Mouse (Mus musculus) hindbrain, embryonic 11.5 days (tissue): Measurements from ENCODE around the gene Tie1. TPM values are rescaled to one million over a fixed set of nuclear protein-coding genes. Genes with fewer than 3 reads are reported as not detected.

Experiments used
- ATAC-seq: fragments of 200-750 bp; cut with Nextera tagmentation; 2 replicates; pipeline ENCODE4 v1.8.0; 2017; ENCODE audit warnings: mild to moderate bottlenecking, moderate TSS enrichment, moderate library complexity; ENCODE audit not compliant: low FRiP score
- DNase-seq: peaks from one replicate; pipeline ENCODE4 v3.0.0-alpha.2; 2015; ENCODE audit warnings: low spot score
- H3K27ac ChIP-seq: fragments of 300-500 bp; sonication (generic); 2 replicates; pipeline ENCODE4 v1.5.1; 2014; ENCODE audit warnings: mild to moderate bottlenecking, low read depth, low read length
- H3K27me3 ChIP-seq: fragments of 300-500 bp; sonication (generic); 2 replicates; pipeline ENCODE4 v1.6.1; 2014; ENCODE audit warnings: mild to moderate bottlenecking, low read length, moderate library complexity, mixed read lengths; ENCODE audit not compliant: control insufficient read depth, insufficient read depth
- H3K36me3 ChIP-seq: fragments of 300-500 bp; sonication (generic); 2 replicates; pipeline ENCODE4 v1.6.1; 2014; ENCODE audit warnings: mild to moderate bottlenecking, low read length, moderate library complexity, mixed read lengths; ENCODE audit not compliant: control insufficient read depth, insufficient read depth
- H3K4me1 ChIP-seq: fragments of 300-500 bp; sonication (generic); replicated peaks from 2 replicates; pipeline ENCODE4 v1.6.1; 2014; ENCODE audit warnings: low read length, mixed read lengths; ENCODE audit not compliant: control insufficient read depth, insufficient read depth
- H3K4me2 ChIP-seq: fragments of 300-500 bp; sonication (generic); replicated peaks from 2 replicates; pipeline ENCODE4 v1.6.1; 2014; ENCODE audit warnings: mild to moderate bottlenecking, low read depth, low read length
- H3K4me3 ChIP-seq: fragments of 300-500 bp; sonication (generic); 2 replicates; pipeline ENCODE4 v1.5.1; 2014; ENCODE audit warnings: low read depth, low read length
- H3K9ac ChIP-seq: fragments of 300-500 bp; sonication (generic); 2 replicates; pipeline ENCODE4 v1.6.1; 2014; ENCODE audit warnings: low read depth, low read length
- H3K9me3 ChIP-seq: fragments of 300-500 bp; sonication (generic); 2 replicates; pipeline ENCODE4 v1.6.1; 2016; ENCODE audit warnings: low read length; ENCODE audit not compliant: control insufficient read depth
- WGBS: fragments of 180-500 bp; shearing (Covaris S2); extraction: QIAGEN DNeasy Blood & Tissue Kit; methylation state at CpG from one replicate; pipeline ENCODE4 v1.1.7; 2014; 5-methylcytosine and 5-hydroxymethylcytosine counted together
- polyA plus RNA-seq: library from polyadenylated mRNA; unstranded; fragments of >200 nt; fragmentation: Nextera tagmentation; extraction: Ambion mirVana; gene quantifications from 2 replicates; pipeline ENCODE4 v1.2.1, GENCODE M21; 2014

Gene Tie1
- polyA plus RNA-seq, 1 experiment from 2014 or later = 12.2 TPM

GRCm38 (mm10) chr4:118500792-118501191 is 10.9 kb upstream of the Tie1 start:
- DNase-seq (no peak), ATAC-seq (no peak)
- Histone ChIP-seq H3K9ac (no peak overlapping the region), H3K9me3 (no peaks in the 10 kb centered on the region), H3K4me3 (no peak overlapping the region), H3K27ac (no peak overlapping the region), H3K4me2 (no peak overlapping the region), H3K4me1 (no peaks in the 10 kb centered on the region), H3K36me3 (no peaks in the 10 kb centered on the region), H3K27me3 (no peaks in the 10 kb centered on the region)
- 74% methylated on average over 9 of the region's 9 CpGs for WGBS

DNA sequence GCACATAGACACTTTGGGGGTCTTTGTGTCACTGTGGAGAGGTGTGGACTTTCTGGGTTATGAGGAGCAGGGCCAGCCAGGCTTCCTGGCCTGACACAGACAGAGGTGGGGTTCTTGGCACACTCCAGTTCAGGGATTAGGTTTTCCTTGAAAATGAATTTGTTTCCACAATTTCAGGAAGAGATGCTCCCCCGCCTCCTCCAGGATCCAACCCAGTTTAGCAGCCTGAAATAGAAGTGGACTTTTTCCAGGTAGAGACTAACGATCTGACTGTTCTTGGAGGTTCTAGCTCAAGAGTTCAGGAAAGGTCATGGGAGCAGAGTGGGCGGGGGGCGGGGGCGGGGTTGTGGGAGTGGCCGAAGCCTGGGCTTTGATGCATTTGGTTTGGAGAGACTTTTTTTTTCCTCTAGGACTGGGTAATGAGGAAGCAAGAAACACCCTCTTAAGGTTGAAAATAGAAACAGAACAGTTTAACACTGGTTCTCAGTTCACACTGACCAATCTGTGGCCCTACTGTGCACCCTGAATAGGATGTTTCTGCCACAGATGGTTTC is 10.4 kb upstream of the Tie1 start:
- no peak for ATAC-seq
- no peaks in the 10 kb centered on the region for H3K9me3 ChIP-seq
- no peak overlapping the region for H3K9ac ChIP-seq
- no peak overlapping the region for H3K4me3 ChIP-seq
- no peaks in the 10 kb centered on the region for H3K27me3 ChIP-seq
- WGBS = 52% methylated on average over 6 of the region's 6 CpGs
- H3K36me3 ChIP-seq = no peaks in the 10 kb centered on the region
- H3K27ac ChIP-seq = no peak overlapping the region
- H3K4me1 ChIP-seq = no peaks in the 10 kb centered on the region
- no peak for DNase-seq
- no peak overlapping the region for H3K4me2 ChIP-seq

- WGBS = 94% methylated on average over 10 of the region's 10 CpGs
- H3K4me1 ChIP-seq = no peaks in the 10 kb centered on the region
- no peaks in the 10 kb centered on the region for H3K36me3 ChIP-seq
- ATAC-seq (no peak), DNase-seq (no peak)
- H3K27me3 ChIP-seq = no peaks in the 10 kb centered on the region
- no peak overlapping the region for H3K4me2 ChIP-seq
- no peak overlapping the region for H3K27ac ChIP-seq
- no peak overlapping the region for H3K4me3 ChIP-seq
- no peak overlapping the region for H3K9ac ChIP-seq
- no peaks in the 10 kb centered on the region for H3K9me3 ChIP-seq
Observed at GRCm38 (mm10) chr4:118490461-118490860, 600 bp upstream of the Tie1 start.

- ATAC-seq = peak; percentile 45; the same call in 1 of the 2 replicates
- WGBS = 38% methylated on average over 15 of the region's 15 CpGs
- no peaks in the 10 kb centered on the region for H3K36me3 ChIP-seq
- peak; percentile 50 for DNase-seq
- no peak overlapping the region for H3K4me2 ChIP-seq
- H3K4me3 ChIP-seq = no peak overlapping the region
- no peak overlapping the region for H3K9ac ChIP-seq
- no peak overlapping the region for H3K27ac ChIP-seq
- H3K9me3 ChIP-seq = no peaks in the 10 kb centered on the region
- peaks cover 4% of the 10 kb centered on the region; the same call in 1 of the 2 replicates for H3K4me1 ChIP-seq
- no peaks in the 10 kb centered on the region for H3K27me3 ChIP-seq
Observed at GRCm38 (mm10) chr4:118476773-118477530, 12.9 kb downstream of the Tie1 start.

GRCm38 (mm10) chr4:118472687-118473086 is 17.2 kb downstream of the Tie1 start:
- ATAC-seq (no peak), DNase-seq (no peak)
- Histone ChIP-seq H3K9ac (no peak overlapping the region), H3K27ac (no peak overlapping the region), H3K36me3 (no peaks in the 10 kb centered on the region), H3K4me1 (peaks cover 4% of the 10 kb centered on the region; the same call in 1 of the 2 replicates), H3K4me2 (no peak overlapping the region), H3K4me3 (no peak overlapping the region), H3K9me3 (no peaks in the 10 kb centered on the region), H3K27me3 (no peaks in the 10 kb centered on the region)
- WGBS = 85% methylated on average over 11 of the region's 11 CpGs

DNA sequence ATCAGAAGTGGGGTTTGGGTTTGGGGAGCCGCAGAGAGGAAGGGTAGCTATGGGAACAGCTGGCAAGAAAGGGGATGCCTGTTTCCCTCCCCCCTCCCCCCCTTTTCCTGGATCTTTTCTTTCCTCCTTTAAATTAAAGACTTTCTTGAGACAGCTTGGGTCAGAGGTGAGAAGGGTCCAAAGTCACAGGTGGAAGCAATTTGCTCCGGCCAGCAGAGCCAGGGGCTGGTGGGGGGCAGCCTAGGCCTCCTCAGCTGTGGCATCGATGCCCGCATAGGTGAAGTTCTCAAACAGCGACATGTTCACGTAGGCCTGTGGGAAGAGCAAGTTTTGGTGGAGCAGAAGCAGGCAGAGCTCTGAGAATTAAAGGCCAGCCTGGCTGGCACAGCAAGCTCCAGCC is 18.6 kb downstream of the Tie1 start:
- no peak overlapping the region for H3K27ac ChIP-seq
- H3K4me2 ChIP-seq = no peak overlapping the region
- H3K9ac ChIP-seq = no peak overlapping the region
- no peaks in the 10 kb centered on the region for H3K4me1 ChIP-seq
- DNase-seq = no peak
- no peaks in the 10 kb centered on the region for H3K27me3 ChIP-seq
- no peak for ATAC-seq
- 65% methylated on average over 6 of the region's 6 CpGs for WGBS
- H3K36me3 ChIP-seq = no peaks in the 10 kb centered on the region
- H3K4me3 ChIP-seq = no peak overlapping the region
- H3K9me3 ChIP-seq = no peaks in the 10 kb centered on the region

GRCm38 (mm10) chr4:118465697-118466163 is 24.1 kb downstream of the Tie1 start:
- no peak overlapping the region for H3K4me3 ChIP-seq
- H3K4me2 ChIP-seq = no peak overlapping the region
- H3K9me3 ChIP-seq = no peaks in the 10 kb centered on the region
- no peak overlapping the region for H3K9ac ChIP-seq
- H3K27me3 ChIP-seq = no peaks in the 10 kb centered on the region
- 60% methylated on average over 10 of the region's 11 CpGs for WGBS
- no peak overlapping the region for H3K27ac ChIP-seq
- ATAC-seq (no peak), DNase-seq (no peak)
- no peaks in the 10 kb centered on the region for H3K4me1 ChIP-seq
- no peaks in the 10 kb centered on the region for H3K36me3 ChIP-seq

DNA sequence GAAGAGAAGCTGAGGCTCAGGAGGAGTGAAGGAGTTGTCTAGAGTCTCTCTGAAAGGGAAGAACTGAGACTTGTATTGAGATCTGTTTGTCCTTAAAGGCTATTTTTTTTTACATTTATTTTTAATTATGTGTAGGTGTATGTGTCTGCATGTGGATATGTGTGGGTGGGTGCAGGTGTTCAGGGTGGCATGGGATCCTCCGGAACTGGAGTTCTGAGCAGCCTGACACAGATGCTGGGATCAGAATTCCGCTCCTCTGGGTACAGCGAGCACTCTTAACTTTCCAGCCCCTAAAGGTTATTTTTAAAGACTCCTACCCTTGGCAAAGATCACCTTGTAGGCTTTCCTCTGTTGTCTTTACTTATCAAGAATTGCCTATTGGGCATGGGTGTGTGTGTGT is 24.9 kb downstream of the Tie1 start:
- ATAC-seq = no peak
- no peaks in the 10 kb centered on the region for H3K36me3 ChIP-seq
- 97% methylated on average over 3 of the region's 3 CpGs for WGBS

More for the DNA sequence above, 24.9 kb downstream of the Tie1 start:
- Histone ChIP-seq H3K9me3 (no peaks in the 10 kb centered on the region), H3K4me3 (no peak overlapping the region), H3K27me3 (no peaks in the 10 kb centered on the region), H3K9ac (no peak overlapping the region), H3K4me2 (no peak overlapping the region), H3K4me1 (no peaks in the 10 kb centered on the region), H3K27ac (no peak overlapping the region)
- DNase-seq = no peak
